Mouse (Mus musculus) gastrocnemius, postnatal 4 days (tissue): ENCODE measurements around the gene Ceacam14. TPM values are rescaled to one million over a fixed set of nuclear protein-coding genes. Genes with fewer than 3 reads are reported as not detected.

ENCODE experiments used
- DNase-seq, 2 experiments: peaks; one replicate each; pipeline ENCODE4 v3.0.0; 2021 to 2022; ENCODE audit warnings: low spot score in 2 of 2, mixed read lengths in 2 of 2
- long read RNA-seq, 2 experiments: library from polyadenylated mRNA; stranded (forward); transcript quantifications; one replicate each; pipeline ENCODE4 v2.0.0; 2021
- total RNA-seq, 2 experiments: library from RNA; stranded (reverse); gene quantifications; 2 replicates each; pipeline ENCODE4 v1.2.3; 2021

Gene Ceacam14
- not detected for total RNA-seq
- long read RNA-seq, experiment 1 = 0 reads
- long read RNA-seq, experiment 2 = 0 reads

GRCm38 (mm10) chr7:17812333-17812732 is at the start of gene Ceacam14:
Gene Ceacam14, plus strand, starts transcription at chr7:17812633.
- DNase-seq = no peak

Other genes with a start within 250 kb of the Ceacam14 start
- gene Ceacam5, start 99.4 kb upstream of the Ceacam14 start, total RNA-seq = not detected
- not detected for gene Gm5155, start 59.1 kb downstream of the Ceacam14 start, total RNA-seq
- not detected for gene Ceacam11, start 159.5 kb downstream of the Ceacam14 start, total RNA-seq
- gene Ceacam13, start 197.3 kb downstream of the Ceacam14 start, total RNA-seq = not detected